Mouse (Mus musculus) G1E (cell line): Measurements from ENCODE around the gene Raly.

Experiments
- CTCF ChIP-seq: IDR thresholded peaks from 2 replicates; pipeline ENCODE4 v1.5.1; 2012; ENCODE audit warnings: low read depth, low read length, inconsistent platforms, mixed read lengths
- GATA1 ChIP-seq: IDR thresholded peaks from 2 replicates; pipeline ENCODE4 v1.6.1; 2012; ENCODE audit warnings: borderline replicate concordance, low read length, inconsistent platforms, mixed read lengths
- POLR2AphosphoS5 ChIP-seq: IDR thresholded peaks from 2 replicates; pipeline ENCODE4 v1.6.1; 2012; ENCODE audit warnings: low read depth, low read length, inconsistent platforms; ENCODE audit not compliant: insufficient replicate concordance
- TAL1 ChIP-seq: conservative IDR thresholded peaks from 2 replicates; pipeline ENCODE4 v1.6.1; 2012; ENCODE audit warnings: low read depth, low read length, inconsistent platforms, mixed read lengths

DNA sequence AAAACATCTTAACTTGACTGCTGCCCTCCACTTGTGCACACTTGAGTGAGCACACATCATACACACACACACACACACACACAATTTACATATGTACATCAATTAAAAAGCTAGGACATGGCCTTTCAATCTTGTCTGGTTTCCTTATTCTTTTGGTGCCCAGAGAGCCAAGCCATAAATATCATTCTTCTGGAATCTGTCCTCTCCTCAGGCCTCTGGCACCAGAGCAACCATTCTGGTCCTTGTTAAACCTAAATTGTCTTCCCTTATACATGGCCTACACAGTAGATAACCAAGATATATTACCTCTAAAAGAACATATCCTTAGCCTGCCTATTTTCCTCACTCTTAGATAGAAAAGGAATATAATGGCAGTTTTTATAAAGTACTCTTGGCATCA is 57.2 kb downstream of the Raly start:
- TF ChIP-seq GATA1: no peak
- no peak for TF ChIP-seq CTCF
- no peak for TF ChIP-seq TAL1
- no peak for TF ChIP-seq POLR2AphosphoS5
